Mouse (Mus musculus) lung, postnatal 25 days (tissue): ENCODE measurements around the gene Kif14.
A peak's percentile ranks its signal among the peaks of the same experiment; 100 is the strongest.
"Not testable (repeated sequence)": the region's sequence is repeated elsewhere in the genome, so short reads cannot be mapped to it uniquely, and the experiment has no call there.

Experiments used
- DNase-seq: peaks from one replicate; pipeline ENCODE4 v3.0.0; 2022; ENCODE audit warnings: low spot score

Kif14 gene

DNA sequence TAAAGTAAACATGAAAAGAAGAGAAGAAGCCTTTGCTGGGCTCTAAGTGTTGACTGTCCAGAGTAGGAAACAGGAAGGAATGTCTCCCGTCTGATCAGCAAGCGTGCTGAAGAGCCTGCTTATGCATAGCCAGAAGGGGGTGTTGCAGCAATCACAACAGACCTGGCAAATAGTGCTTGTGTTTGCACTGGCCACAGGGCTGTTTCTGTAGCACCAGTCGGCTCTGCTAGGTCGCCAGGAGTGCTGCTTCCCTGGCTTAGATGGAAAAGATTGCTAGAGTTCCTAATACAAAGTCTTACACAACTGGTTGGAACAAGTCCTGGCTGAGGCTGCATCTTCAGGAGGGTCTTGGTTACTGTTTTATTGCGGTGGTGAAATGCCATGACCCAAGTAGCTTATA is 25.5 kb downstream of the Kif14 start:
- DNase-seq = peak; percentile 5

DNA sequence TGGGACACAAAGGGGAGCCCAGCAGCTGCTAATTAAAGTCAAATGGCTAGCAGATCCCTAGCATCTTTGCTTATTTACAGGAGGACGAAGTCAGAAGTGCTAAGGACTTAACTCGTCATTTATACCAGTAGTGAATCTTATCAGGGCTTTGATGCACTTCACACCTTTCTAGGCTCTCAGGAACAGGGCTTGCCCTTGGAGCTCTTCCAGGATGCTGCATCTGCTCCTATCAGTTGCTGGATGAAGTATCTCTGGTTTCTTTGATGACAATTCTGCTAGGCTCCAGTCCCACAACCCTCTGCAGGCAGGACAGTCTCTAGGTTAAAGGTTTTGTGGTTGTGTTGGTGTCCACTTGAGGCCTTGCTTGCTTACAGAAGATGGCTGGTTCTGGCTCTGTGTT is 26.1 kb downstream of the Kif14 start:
- no peak for DNase-seq

DNA sequence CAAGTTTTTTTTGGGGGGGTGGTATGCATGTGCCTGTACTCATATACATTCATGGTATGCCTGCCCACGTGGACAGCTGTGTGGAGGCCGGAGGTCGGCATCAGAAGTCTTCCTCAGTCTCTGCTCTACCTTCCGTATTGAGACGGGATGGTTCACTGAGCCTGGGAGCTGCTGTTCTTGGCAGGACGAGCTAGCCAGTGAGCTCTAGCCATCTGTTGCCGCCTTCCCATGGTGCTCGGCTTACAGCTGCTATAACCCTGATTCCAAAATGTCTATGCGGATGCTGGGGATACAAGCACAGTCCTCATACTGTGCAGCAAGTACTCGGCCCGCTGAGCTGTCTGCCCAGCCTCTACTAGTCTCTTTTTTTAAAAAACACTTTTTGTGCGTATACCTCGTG is 33.2 kb downstream of the Kif14 start:
- no peak for DNase-seq

DNA sequence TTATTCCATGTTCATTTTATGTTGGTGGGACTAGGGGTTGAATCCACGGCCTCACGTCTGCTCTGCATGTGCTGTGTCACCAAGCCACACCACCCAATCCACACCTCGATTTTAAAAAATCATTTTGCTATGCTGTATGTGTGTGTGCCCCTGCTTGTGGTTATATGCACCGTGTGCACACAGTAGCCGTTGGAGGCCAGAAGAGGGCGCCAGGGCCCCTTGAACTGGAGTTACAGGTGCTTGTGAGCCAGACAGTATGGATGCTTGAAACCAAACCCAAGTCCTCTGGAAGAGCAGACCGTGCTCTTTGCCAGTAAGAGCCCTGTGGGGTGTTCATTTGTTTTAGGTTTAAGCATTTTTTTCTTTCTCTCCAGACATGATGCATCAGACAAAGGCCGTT is 36.8 kb downstream of the Kif14 start:
- DNase-seq = no peak

DNA sequence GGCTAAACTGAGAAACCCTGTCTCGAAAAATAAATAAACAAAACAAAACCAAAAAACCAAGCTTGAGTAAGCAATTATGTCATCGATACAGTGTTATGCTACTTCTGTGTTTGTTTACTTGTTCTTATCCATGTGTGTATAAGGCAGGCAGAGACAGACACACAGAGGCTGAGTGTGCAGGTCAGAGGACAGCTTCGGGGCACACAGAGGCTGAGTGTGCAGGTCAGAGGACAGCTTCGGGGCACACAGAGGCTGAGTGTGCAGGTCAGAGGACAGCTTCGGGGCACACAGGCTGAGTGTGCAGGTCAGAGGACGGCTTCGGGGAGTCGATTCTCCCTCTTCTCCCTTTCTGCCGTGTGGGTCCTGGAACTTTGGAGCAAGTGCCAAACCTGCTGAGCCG is 40.1 kb downstream of the Kif14 start:
- DNase-seq = not testable (repeated sequence)

DNA sequence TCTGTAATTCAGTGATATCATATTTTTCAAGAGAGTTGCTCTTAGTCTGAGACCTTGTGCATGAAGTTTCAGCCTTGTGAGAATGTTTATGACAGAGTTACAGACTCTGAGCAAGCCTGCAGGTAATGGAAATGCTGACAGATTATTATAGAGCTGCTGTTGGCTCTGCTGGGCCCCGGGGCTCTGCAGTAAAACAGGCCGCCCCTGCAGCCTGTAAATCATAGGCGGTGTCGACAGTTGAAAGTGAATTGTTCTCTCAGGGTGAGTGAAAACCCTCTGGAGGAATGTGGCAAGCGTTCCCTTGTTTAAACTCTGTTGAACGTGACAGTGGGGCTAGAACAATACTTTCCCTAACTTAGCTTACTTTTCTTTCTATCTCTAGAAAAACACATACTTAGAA is 46.2 kb downstream of the Kif14 start:
- no peak for DNase-seq

DNA sequence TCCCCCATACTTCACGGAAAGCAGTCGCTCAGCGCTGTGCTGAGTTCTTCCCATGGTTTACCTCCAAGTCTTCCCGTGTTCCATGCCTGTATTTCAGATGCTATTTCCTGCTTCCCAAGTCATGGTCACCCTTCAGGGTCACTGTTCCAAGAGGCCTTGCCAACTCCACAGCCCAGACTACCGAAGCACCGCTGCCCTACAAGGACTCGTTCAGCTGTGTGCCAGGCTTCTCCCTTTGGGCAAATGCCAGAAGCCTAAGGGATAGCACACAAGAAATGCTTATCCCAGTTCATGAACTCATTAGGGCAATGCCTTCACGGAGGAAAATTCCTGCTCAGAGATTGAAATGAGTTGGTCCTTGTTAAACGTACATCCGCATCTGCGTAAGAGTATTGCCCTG is 47.0 kb downstream of the Kif14 start:
- DNase-seq = no peak

DNA sequence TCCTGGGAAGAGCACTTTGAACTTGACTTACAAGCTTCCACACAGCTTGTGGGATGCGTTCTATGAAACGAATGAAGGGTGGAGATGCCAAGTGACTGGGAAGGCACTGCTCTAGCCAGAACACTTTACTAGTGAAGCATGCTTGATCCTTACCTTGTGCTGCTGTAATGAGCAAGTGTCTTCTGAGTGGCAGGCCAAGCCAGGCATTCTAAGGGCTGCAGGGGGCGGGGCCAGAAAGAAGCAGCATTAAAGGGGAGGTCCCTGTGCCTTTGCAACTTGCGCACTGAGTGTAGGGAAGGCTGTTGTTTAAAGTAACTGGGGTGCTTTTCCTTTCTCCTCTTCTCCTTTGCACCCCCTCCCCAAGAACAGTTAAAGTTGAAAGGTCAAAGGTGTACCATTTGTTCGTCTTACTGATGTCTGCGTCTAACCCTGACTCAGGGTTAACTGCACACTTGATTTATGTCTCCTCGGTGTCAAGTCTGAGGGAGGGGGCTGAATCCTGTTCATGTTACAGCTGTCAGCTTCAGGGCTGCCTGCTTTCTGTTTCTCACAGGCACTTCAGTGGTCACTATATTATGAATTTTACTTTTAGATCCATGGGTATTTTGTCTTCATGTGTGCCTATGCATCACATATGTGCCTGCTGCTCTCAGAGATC is 52.7 kb downstream of the Kif14 start:
- peak; percentile 16 for DNase-seq

DNA sequence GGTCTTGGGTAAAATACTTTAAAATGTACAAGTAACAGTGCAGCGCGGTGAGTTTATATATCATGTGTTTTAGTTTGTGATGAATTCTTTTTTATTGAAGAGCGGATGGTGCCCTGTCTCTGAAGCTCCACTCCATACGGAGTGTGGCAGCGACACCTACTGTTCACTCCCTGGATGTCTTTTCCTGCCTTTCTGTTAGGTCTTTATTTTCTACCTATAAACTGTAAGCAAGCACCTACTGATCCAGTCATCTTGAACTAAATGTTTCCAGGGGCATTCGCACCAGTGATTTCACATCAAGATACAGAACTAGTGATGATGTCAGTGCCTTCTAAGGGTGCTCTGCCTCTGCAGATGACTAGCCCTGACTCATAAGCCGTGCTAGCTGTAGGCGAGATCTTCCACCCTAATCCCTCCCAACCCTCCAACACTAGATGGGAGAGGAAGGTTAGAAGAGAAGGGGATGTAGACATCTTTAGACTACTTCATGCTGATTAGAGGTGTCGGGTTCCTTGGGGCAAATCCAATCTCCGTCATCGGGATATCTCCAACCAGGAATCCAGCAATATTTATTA is 55.3 kb downstream of the Kif14 start:
- DNase-seq = peak; percentile 38

DNA sequence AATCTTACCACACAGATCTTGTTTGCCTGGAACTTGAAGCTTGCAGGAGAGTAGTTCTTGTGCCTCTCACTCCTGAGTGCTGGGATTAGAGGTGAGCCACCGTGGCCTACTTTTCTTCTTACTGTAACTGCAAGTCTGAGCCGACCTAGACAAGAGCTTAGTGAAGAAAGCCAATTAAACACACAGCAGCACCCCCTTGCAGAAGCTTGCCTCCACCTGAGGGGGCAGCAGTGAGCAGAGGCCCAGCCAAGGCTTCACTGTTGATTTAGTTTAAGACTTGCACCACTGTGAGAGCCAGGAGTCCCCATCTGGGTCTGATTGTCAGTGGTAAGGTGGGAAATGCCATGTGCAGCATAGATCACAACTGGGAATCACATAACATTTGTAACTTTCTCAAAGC is 58.8 kb downstream of the Kif14 start:
- peak; percentile 60 for DNase-seq

DNA sequence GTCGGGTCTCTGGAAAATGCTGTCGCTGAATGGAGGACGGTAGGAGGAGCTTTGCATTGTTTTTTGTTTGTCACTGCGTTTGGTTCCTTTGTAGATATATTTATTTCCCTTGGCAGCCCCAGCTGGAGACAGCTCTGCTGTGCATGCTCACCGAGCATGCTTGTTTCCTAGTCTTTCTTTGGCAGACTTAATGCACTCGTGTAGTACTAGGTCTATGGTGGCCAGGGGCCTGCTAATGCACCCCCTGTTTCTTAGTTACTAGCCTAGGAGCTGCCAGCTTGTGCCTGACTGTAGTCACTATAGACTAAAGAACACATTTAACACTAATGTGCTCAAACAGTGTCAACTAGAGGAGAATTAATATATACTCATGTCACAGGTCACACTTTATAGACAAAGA is 59.7 kb downstream of the Kif14 start:
- no peak for DNase-seq

DNA sequence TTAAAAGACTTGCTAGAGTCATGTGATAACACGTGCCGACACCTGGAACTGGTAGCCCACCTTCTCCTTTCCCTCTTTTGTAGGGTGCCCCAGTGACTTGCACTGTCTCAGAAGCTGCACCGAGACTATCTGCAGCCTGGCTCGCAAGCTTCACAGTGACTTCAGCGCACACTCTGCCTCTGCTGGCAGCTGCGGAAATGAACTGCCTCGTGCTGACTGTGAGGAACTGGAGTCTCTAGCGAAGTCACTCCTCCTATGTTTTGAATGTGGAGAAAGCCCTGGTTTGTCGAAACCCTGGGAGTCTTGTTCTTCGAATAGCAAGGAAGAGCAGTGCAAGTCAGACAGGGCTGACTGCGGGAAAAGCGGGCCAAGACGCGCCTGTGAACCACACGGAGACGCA is 61.0 kb downstream of the Kif14 start:
- no peak for DNase-seq

DNA sequence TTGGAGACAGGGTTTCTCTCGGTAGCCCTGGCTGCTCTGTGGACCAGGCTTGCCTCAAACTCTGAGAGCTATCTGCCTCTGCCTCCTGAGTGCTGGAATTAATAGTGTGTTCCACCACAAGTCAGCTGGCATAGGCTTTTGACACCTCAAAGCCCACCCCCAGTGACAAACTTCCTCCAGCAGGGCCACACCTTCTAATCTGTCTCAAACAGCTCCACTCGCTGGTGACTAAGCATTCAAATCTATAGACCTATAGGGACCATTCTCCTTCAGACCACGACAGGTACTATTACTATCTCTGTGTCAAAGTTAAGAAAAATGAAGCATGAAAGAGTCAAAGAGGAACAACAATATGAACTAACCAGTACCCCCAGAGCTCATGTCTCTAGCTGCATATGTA is 66.4 kb downstream of the Kif14 start:
- DNase-seq = no peak

DNA sequence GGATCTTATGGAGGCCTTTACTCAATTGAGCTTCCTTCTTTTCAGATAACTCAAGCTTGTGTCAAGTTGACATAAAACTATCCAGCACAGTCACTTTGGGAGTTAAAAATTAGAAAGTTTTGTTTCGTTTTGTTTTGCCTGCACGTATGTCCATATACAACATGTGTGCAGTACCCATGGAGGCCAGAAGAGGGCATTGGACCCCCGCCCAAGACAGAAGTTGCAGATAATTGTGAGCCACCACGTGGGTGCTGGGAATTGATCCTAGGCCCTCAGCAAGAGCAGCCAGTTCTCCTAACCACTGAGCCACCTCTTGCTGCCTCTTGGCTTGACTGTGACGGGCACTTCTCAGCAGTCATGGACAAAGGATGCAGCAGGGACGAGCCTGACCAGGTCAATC is 70.8 kb downstream of the Kif14 start:
- DNase-seq = no peak

DNA sequence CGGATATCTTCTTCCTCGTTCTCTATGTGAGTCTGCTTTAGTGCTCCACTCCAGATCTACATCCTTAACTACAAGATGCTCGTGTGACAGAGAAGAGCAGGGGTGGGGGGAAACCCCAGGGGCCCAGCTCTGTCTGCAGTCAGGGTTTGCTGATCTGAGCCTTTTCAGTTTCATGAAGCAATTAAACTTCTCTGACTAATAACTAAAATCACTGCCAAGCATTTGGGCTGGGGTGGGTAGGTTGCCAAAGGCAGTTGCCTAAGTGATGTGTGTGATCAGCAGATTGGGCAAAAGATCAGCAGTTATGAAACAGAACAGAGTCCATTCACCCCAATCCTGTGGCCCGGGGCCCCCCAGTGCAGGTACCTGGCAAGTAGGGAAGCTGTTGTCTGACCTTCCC is 72.1 kb downstream of the Kif14 start:
- DNase-seq = no peak

DNA sequence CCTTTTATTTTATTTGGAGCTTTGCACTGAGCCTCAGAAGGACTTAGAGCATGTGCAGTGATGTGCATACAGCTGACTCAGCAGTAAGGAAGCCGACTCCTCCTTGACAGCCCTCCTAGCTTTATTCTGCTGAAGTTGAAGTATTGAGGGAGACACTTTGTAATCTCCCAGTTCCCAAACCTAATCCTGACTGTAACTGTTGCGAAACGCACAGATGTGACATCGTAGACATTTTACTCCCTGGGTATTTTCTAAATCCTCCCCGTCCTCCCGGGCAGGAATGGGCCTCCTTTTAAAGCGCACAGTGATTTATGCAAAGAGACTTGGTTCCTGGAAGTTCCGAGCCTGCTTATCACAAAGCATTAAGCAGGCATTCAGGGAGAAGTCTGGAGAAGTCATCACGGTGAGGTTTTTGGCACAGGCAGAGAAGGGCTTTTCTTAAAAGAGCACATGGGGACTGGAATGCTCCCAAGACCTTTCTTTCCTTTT is 74.3 kb downstream of the Kif14 start:
- DNase-seq = no peak

DNA sequence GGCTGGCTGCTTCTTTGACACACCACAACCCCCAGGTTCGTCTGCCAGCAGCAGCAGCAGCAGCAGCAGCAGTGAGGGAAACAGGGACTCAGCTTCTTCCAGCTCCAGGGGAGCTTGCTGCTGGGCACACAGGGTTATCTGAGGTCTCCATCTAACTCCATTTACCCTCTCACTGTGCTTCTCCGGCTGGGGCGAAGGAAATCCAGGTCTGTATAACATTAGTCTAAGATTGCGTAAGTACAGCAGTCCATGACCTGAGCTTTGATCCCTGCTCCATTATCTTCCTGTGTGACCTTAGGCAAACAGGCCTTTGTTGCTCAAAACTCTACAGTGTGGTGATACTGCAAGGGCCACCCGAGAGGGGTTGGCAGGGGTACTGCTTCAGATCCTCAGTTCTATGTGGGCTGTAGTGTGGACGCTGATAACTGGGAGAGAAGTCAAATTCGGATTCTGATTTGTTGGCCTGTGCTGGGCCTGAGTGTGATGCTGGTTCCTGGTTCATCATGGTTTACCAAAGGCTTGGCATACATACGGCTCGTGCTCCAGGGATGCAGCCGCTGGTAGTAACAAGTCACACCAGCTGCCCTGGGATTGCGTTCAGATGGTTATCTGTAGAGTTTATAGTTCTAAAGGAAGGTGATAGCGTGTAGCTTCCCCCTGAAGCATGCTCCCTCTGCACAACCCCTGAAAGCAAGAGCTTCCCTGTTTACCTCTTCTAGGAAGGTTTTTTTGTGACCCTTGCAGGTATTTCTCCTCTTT is 75.7 kb downstream of the Kif14 start:
- no peak for DNase-seq

DNA sequence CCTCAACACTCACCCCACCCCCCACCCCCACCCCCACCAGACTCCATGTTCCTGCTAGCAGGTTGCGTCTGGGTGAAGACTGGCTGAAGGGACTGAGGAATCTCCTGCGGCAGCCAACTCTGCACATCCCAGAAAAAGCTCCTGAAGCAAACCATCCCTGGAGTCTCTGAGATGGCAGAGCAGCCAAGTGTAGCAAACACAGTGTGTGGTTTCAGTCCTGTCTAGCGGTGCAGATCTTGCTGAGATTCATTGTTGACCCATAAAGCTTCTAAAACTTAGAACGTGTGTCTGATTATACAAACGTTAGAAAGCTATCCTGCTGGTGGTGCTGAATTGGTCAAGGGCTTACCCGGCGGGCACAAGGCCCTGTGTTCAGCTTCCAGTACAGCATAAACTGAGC is 77.8 kb downstream of the Kif14 start:
- no peak for DNase-seq

DNA sequence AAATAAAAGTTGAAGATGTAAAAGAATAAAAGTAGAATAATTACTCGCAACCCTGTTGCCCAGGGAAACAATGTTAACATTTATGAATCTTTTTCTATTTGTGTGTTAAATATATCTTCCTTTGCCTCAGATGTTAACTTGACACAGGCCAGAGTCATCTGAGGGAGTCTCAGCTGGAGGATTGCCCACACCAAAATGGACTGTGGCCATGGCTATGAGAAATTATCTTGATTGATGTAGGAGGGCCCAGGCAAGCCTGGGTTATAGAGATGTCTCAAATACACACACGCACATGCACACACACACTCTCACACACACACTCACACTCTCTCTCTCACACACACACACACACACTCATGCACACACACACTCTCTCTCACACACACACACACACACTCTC is 80.9 kb downstream of the Kif14 start:
- DNase-seq = no peak

DNA sequence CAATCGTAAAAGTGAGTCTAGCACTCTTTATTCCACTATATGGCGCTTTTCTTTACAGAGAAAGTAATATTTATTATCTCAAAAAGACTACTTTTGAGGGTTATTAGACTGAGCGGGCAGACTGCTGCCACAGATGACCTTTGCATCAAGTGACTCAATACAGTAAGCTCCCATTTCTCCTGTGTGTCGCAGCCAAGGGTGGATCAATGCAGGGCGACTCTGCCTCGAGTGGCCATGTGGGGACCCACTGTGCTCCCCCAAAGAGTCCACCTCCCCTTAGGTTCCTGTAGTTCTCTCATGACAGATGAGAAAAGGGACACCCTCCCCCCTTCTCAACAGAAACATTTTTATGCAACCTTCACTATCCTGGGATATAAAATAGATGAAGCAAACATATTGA is 84.1 kb downstream of the Kif14 start:
- DNase-seq = no peak

DNA sequence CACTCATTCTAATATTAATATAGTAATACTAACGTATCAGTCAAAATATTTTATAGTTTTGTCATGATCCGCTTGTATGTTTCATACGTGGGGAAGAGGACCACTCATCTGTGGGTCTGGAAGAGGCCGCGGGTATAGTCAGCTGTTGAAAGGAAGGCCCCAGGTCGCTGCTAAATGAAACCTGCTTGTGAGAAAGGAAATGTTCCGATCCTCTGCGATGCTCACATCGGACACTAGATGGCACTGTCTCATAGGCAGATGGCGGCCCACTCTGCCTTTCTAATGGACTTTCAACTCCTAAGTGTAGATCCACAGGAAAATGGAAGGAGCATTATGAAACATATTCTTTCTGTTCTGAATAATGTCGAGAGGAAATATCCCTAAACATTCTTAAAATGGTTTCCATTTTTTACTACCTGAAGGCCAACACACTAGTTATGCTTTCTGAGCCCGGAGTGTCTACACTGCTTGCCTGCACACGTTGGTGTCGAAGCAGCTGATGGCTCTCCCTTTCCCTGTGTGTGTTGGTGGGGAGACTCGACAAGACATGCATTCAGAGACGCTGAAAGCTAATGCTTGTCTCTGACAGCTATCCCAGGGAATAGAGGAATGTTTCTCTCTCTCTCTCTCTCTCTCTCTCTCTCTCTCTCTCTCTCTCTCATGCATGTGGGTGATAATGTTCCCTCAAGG is 84.9 kb downstream of the Kif14 start:
- DNase-seq = peak; percentile 80

DNA sequence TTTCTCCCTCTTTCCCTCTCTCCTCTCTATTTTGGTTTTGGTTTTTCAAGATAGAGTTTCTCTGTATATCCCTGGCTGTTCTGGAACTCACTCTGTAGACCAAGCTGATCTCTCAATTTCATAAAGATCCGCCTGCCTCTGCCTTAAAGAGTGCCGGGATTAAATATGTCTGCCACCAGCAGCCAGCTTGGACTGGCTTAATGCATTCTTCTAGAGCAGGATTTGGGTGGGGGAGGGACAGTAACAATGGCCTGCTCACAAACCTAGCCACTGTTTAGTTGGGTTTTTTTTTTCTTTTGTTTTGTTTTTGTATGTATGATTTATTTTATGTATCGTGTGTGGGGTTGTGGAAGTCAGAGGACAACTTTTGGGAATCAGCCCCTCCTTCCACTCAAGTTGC is 88.5 kb downstream of the Kif14 start:
- no peak for DNase-seq

DNA sequence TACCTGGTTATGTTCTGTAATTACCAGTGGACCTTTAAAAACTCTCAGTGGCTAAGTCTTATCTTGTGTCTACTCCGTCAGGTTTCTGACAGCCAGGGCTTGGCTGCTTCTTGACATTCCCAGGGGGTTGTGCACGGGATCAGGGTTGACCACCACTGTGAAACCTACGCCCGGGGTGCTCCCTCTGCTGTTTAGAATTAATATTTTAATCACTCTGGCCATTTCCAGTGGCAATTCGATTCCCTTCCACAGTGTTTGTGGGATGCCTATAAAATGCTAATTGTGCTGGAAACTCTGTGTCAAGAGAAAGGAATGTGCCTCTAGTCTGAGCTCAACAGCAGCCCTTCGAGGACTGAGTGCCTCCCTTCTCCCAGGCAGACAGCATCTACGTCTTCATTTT is 89.7 kb downstream of the Kif14 start:
- peak; percentile 20 for DNase-seq
